Mouse (Mus musculus) E14TG2a.4 (cell line): ENCODE data around the gene Cyfip2.

Source experiments
- CTCF ChIP-seq: conservative IDR thresholded peaks from 2 replicates; pipeline ENCODE4 v1.5.1; 2014; ENCODE audit warnings: low read length
- NANOG ChIP-seq: IDR thresholded peaks from 2 replicates; pipeline ENCODE4 v1.6.1; 2014; ENCODE audit warnings: borderline replicate concordance, low read length, mixed read lengths

DNA sequence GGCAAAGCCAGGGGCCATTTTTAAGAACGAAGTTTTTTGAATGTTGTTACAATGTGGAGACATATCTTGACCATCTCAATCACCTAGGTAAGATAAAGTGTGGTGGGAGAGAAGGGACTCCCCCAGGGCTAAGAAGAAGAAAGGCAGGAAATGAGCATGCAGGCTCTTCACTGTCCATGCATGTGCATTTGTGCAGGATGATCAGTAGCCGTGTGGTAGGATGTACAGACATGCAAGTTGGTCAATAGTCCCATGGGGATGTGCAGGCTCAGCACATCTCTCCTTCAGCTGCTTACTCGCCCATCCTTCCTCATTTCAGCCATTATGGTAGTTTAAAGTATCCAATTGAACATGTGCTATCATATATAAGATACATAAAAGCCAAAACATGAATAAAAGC lies 35.8 kb upstream of the Cyfip2 start:
- TF ChIP-seq CTCF (no peak), NANOG (no peak)
